Mouse (Mus musculus) lung, postnatal 10 days (tissue): ENCODE measurements around the gene Cdyl.
A peak's percentile ranks its signal among the peaks of the same experiment; 100 is the strongest.

Experiments
- DNase-seq: peaks from one replicate; pipeline ENCODE4 v3.0.0; 2021

Cdyl gene

DNA sequence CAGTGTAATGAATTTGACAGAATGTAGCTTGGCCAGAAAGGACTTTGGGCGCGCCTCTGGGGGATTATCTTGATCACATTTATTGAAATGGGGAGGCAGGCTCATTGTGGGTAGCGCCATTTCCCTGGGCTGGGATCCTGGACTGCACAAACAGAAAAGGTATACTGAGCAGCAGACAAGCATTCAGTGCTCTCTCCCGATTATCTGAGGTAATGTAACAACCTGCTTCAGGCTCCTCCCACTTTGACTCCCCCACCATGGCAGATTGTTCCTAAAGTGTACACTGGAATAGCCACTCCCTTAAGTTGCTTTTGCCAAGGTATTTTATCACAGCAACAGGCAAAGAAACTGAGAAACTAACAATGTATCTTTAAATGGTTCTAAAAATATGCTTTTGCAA is 58.0 kb downstream of the Cdyl start:
- no peak for DNase-seq

DNA sequence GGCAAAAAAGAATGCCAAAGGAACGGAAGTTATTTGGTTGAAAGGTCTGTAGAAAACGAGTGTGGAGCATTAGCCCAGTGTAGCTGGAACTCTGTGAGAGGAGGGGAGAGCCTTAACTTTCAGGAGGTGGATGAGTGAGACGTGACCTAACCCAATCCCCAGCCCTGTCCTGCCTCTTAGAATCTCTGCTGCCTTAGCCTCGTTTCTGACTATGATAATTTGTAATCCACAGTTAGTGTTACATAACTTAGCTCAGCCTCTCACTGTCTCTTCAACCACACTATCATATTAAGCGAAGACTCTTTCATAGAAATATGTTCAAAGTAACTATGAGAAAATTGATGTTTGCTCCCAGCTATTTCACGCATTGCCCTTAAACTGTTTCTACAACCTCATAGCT is 59.9 kb downstream of the Cdyl start:
- no peak for DNase-seq

DNA sequence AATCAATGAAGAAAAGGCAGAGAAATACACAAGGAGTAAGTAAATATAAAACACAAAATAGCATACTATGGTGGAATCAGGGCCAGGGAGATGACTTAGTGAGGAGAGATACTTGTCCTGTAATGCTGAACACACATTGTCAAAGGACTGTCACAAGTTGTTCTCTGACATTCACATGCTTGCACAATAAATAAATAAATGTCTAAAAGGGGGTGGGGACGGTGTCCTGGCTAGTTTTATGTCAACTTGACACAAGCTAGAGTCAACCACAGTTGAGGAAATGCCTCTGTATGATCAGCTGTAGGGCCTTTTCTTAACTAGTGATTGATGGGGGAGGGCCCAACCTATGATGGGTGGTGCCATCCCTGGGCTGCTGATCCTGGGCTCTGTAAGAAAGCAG is 63.4 kb downstream of the Cdyl start:
- DNase-seq: no peak

DNA sequence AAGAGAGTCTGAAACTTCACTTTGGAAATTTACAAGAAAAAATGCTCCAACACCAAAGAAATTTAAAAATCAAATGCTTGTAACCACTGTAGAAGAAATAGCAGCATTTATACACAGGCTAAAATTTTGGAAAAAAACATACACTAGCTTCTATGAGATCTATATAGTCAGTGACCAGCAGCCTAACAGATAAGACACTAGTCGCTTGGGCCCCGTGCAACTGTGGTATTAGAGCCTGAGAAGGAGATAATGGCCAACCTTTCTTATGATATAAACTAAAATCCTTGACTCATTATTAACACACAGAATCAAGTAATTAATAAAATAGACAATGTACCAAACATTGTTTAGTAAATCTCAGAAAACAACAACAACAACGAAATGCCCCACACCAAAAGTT is 66.4 kb downstream of the Cdyl start:
- no peak for DNase-seq

DNA sequence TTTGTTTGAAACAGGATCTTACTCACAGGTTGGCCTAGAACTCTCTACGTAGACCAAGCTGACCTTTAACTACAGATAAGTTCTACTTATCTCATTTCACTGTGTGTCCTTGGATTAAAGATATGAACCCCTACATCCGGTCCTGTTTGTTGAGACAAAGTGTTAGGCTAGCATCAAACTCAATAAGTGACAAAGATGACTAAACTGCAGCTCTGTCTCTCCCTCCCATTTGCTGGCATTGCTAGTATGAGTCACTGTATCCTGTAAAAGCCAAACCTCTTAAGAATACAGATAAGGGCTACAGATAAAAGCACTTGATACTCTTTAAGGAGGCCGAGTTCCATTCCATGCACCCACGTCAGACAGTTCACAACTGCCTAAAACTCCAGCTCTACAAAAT is 72.5 kb downstream of the Cdyl start:
- no peak for DNase-seq

DNA sequence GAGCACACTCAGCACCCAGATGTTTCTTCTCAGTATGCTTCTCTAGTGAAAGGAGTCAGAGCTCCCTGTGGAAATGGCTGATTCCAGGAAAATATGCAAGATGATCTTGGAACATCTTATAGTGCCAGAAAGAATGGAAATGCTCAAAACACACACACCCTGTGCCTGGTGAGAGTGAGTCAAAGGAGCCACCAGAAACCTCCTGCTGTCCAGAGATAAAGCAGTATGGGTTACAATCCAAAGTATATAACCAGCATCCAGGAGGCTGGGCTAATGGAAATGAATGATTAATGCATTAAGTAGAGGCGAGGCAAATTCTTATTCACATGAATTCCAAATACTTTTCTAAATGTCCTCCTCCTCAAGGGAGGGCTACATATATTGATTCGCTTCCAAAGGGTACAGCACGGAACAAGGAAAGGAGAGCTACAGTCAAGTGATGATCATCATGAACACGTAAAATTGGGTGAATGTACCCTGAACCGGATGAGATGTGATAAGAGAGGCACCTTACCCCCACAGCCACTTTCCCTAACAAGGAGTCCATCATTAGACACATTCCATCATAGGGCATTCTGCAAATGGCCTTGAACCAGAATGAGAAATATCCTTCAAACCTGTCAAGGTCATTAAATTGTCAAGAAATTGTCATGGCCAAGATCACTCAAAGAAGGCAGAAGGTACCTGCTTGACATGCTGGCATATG is 73.4 kb downstream of the Cdyl start:
- DNase-seq: no peak

DNA sequence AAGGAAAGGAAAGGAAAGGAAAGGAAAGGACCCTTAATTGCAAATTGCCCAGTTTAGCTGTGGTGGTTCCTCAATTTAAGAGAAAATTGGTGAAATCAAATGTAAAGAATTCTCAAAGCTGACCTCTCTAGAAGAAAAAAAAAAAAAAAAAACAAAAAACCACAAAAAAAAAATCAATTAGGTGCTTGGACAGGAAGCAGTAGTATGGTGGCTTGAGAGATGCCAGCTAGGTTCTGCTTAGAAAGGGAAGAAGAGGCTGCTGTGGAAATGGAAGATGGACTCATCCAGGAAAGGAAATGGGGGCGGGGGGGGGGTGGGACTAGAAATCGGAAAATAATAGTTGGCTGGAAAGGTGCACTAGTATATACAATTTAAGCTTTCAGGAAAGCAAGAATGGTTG is 77.9 kb downstream of the Cdyl start:
- DNase-seq: no peak

DNA sequence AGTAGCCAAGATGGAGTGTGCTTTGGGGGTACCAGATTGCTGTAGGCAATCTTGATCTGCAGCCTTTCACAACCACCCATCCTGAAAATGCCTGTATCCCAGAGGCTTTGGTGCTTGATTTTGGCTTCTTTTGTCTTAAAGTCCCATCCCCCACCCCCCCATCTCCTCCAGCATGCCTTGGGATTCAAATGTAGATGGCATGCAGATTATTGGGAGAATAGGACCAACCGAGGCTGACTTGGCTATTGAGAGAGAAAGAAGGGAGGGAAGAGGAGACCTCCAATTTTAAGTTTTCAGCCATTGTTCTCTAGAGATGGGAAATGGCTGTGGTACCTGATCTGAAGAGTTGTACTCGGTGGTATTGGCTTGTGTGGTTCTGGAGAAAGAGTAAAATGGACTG is 78.6 kb downstream of the Cdyl start:
- no peak for DNase-seq

DNA sequence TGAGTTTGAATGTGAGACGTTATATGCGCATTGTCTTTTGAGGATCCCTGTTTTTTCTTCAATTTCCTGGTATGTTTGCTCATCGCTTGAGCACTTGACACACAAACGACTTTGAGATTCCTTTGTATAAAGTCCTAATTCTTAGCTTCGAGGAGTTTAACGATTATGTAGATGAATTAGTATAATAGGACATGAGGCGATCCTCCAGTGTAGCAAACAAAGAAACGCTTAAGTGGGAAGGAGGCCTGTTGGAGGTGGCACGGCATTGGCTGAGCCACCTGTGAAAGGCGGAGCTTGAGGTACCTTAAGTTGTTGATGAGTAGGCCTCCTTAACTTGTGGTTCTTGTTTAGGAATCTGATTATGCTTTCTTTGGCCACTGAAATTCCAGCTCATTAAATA is 79.8 kb downstream of the Cdyl start:
- no peak for DNase-seq

DNA sequence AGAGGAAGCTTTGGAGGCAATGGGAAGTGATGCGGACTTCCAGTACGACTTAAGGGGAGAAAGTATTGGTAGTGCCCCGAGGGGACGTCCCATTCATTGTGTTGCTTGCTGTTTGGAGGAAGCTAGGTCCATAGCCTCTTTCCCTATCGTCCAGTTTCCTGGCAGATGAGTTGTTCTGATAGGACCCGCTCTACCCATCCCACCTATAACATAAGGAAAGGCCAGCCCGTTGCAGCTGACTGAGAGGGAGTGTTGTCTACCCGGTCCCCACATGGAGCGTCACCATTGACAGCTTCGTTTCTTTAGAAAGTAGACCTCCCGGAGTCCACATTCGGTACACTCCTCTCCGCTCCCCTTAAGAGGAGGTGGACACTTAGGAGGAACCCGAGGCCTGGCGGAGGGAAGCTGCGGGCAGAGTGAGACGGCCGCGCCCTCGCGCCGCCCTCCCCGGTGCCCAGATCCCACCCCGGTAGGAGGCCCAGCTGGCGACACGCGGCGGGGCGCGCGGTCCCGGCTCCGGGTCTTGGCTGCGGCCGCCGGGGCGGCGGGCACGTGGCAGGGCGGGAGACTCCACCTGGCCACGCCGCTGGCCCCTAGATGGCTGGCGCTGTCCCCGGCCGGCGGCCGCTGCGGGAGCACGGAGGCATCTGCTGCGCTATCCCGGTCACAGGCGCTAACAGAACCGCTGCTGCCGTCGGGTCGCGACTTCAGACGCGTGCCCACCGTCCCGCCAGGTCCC is 80.8 kb downstream of the Cdyl start:
- peak; percentile 84 for DNase-seq

DNA sequence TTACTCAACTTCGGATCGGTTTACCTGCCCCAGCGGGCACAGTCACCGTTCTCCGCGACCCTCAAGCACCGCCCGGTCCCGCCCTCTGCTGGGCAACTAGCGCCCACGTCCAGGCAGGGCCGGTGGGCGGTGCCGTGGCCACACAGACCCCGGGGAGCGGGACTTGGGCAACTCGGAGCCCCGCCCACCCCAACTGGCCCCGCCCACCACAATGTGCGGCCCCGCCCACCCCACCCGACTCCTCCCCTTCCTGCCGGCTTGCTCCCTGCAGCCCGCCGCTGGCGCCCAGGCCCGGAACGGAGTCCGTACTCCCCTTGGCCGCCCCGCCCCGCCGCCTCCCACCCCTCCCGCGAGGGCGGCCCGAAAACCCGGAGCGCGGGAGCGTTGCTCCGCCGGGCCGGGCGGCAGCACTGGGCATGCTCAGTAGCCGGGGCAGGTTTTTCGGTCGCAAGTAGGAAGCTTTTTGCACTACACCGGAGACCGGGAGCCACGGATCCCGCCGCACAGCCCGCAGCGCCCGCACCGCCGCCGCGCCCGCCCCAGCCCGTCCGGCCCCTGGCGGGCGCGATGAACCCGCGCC is 81.5 kb downstream of the Cdyl start:
- DNase-seq: peak; percentile 95

DNA sequence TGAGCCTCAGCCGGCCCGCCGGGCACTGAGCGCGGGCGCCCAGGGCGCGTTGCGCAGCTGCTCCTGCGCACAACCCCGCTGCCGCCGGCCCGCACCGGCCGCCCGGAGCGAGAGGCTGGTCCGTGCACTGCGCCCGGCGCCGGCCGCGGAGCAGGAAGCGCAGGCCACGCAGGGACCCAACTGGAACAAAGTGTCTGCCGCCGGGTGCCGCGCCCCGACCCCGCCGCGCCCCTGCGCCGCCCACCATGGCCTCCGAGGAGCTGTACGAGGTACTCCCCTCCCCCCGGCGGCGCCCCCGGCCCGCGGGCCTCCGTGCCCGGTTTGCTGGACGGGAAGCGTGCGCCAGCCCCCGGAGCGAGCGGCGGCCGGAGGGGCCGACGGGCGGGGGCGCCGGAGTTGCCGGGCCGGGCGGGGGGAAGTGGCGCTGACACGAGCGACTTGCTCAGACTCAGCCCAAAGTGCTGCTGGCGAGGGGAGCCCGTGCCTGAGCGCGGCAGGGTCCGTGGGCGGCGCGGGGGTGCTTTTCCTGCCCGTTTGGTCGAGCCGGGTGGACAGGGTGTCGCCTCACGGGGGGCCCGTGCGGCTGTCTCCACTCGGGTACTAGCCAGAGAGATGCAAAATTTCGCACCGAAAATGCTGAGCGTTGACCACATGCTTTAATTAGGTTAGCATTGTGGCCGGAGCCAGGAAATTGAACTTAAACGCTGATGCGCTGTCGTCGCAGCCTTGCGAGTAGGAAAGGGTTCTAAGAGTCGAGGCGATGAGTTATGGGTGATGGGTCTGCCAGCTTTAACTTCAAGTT is 82.2 kb downstream of the Cdyl start:
- DNase-seq: peak; percentile 69

DNA sequence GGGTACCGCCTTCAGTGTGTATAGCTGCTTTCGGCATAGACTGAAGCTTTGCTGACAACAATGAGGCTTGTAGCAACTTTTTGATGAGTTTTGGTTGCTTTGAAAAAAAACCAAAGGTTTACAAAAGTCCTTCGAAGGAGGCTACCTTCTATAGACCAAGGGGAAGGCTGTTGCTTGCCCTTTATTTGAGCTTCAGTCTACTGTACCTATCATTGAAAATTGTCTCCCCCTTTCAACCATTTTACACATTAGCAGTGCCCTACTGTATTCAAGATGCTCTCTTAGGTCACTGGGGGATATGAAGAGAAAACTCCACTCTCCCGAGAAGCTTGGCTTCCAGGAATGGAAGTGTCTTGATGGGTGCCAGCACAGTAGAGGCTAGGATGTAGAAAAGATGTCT is 83.1 kb downstream of the Cdyl start:
- no peak for DNase-seq

DNA sequence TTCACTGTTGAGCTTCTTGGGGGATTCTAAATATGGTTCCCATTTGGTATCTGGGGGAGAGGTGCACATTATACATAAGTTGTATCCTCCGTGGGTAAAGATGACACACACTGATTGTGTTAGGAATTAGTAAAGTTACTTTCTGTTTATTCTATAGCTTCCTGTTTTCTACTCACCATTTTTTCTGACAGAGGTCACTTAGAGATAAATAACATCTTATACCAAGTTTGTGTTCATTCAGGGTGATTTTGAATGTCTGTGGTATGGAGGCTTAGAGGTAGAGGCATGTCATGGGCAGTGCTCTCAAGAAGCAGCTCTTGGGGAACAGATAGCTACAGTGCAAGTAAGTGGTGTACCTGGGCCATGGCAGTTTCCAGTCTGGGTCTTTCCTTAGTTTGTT is 83.6 kb downstream of the Cdyl start:
- DNase-seq: no peak

DNA sequence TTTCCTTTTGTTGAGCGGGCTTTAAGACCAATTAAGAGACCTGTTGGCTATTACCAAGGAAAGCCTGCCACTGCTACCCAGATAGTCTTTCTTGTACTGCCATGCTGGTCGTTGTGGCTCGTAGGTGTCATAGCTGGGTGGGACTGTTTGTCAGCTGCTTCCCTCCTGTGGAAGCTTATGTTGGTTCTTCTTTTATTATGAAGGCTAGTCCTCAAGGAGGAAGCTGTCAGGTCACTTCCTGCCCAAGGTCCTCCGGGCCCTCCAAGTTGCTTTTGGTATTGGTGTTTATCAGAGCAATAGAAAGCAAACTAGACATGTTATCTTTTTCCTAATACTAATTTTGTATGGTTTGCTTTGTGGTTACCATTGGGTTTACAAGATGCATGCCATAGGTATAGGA is 89.6 kb downstream of the Cdyl start:
- no peak for DNase-seq

DNA sequence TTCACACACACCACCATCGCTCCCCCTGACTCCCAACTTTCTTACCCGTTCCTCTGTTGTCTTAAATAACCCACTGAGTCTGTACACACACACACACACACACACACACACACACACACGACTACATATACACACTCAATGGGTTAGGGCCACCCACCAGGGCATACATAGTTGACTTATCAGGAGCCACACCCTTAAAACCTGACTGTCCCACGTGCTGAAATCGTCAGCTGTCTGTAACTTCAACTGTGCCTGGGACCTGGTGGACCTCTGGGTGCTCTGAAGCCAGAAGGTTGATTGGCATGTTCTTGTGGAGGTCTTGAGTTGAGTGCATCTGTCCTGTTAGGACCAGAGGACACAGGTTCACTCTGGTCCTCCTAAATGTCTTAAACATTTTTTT is 90.0 kb downstream of the Cdyl start:
- DNase-seq: no peak

DNA sequence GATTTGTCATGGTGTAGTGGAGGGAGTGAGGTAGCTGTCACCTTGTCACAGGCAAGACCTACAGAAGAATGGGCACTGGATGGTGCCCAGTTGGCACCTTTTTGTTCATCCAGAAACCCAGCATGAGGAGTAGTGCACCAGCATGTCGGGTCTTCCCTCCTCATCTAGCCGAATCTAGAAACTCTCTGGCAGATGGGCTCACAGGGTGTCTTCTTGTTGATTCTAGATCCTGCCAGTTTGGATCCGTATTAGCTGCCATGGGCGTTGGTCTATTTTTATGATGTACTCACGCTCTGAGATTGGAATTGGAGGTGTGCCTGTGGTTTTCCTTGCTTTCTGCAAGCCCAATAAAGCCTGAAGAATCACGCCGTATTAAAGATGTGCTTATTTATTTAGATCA is 92.4 kb downstream of the Cdyl start:
- DNase-seq: no peak

DNA sequence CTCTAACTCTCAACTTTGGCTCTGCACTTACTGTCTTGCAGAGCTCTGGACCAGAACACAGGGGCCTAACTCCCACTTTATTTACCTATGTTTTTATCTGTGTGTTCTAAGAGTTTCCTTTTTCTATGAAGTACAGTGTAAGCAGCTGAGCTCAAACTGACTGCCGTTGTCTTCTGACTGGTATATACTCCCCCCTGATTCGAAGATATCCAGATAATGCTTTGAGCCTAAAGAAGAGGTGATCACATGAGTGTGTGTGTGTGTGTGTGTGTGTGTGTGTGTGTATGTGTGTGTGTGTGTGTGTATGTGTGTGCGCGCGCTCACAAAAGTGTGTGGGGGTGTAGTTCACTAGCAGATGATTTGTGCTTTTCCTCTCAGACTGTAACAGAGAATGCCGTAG is 95.4 kb downstream of the Cdyl start:
- no peak for DNase-seq

DNA sequence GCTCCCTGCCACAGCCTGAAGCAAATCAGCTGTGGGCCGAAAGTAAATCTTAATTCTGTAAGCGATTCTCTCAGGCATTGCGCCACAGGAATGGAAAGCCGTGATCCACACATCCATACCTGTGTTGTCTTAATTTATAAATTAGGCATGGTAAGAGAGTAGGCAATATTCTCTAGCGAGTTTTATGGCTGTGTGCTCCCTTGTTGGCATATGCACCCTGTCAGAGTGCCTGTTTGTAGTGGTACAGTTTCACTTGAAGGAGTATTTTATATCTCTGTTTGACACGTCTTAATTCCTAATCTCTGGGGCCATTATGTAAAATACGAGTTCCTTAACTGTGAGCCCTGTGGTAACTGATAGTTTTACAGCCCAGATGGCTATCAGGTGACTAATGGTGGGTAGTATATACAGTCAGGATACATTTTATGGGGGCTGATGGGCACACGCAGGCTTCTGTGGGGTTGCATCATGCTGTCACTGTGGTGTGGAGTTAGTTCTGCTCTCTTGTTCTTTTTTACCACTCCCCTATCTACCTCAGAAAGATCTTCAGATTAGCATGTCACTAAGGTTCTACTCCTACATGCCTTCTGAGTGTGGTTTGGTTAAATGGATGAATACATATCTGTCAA is 96.1 kb downstream of the Cdyl start:
- no peak for DNase-seq

DNA sequence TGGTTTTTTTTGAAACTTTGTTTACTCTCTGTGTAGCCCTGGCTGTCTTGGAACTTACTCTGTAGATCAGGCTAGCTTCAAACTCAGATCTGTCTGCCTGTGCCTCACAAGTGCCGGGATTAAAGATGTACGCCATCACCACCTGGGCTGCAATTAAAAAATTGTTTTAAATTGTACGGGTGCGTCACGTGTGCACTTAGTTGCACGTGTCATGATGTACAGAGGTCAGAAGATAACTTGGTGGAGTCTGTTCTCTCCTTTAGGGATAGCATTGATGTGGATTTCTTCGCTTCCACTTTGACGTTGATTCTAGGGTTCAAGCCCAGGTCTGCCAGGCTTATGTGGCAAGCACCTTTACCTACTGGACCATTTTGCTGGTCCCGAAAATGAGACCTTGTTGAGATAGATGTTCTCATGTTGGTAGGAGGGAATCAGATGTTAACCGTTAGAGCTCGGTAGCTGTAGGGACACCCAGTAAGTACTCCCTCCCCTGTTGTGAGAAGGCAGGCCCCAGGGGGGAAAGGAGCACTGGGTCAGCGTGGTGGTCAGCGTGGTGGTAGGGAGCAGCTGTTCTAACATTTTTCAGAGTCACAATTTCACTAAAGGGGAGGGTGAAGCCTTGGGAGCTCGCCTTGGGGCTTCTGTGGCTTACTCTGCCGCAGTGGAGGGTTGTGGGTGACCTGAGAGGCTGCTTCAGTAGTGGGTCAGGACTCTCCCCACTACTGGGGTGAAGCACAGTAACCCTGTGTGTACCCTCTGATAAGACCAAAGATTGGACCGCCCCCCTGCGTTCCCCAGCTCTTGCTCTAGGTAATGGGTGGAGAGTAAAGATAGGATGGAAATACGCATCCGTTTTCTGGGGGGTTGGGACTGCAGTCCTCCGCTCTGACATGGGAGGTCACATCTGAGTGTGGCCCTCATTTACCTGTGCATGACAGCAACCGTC is 97.0 kb downstream of the Cdyl start:
- DNase-seq: no peak

DNA sequence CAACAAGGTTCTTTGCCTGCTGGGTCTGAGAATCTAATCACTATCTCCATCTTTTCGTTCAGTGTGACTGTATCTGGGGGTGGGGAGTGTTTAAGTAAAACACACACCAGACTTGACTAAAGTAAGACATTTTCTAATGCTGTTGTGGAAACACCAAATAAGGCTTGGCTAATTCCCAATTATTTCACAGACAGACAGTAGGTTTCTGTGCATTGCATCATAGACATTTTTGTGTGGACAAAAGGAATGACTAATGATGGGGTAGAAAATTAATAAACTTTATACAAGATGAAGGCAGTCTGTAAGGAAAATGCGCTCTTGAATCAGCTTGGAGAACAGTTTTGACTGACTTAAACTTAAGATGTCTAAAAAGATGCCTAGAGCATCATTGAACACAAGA is 100.7 kb downstream of the Cdyl start:
- no peak for DNase-seq

DNA sequence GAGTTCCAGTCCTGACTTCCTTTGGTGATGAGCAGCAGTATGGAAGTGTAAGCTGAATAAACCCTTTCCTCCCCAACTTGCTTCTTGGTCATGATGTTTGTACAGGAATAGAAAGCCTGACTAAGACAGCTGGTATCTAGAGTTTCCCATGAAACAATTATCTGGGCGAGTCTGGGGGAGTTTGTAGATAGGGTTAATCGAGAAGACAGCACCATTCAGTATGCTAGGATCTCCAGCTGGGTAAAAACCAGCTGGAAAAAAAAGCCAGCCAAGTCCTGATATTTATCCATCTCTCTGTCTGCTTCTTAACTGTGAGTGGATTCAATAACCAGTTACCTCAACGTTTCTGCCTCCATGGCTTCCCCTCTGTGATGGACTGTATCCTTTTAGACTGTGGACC is 104.9 kb downstream of the Cdyl start:
- DNase-seq: no peak
